Comparison of ENCODE assay signal across 8 mouse cellular contexts in the genomic region with DNA sequence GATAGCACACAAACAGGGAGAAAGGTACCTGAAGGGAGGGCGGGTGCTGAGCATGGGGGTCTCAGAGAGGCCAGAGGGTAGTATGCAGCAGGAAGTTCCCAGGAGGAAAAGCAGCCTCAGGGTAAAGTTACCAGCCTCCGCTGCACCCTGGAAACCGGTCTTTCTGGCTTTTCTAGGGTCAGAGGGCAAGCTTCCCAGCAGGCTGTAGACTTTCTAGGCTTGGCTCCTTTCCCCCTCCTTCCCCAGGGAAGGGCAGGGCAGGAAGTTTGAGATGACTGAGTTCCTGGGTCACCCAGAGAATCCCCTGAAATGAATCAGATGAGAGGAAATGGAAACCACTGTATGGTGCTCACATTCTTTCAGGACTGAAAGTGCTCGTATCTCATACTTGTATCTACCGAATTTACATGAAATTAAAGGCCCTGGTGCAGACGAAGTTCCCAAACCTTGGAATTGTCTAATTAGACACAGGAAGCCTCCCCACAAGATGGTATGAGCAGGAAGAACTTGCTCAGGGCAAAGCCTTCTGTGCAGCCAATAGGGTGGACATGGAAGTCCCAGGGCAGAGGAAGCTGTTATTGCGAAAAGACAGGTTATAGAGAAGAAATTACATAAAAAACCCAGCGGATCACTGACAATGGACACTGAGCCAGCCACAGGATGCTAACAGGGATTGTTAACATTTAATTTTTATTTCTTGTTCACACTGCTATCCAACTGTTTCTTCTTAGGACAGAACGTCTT.
DNase-seq lines count a peak whose midpoint lies in the region; ATAC-seq and TF ChIP-seq lines count a peak whose summit lies in the region.
"Had no signal": no experiment of that assay in that cellular context is flagged by ENCODE, and none has a peak within 500 bp of the region (broad histone marks: within the 10 kb centered on the region; RNA-seq: fewer than 3 reads in every experiment).

No protein-coding gene starts in this region.

- H3K4me1 ChIP-seq in kidney, embryonic 14.5 days (ENCODE audit: control insufficient read depth, insufficient read depth, low read length), result peaks cover 11% of the 10 kb centered on the region
- peaks cover 10% of the 10 kb centered on the region; the same call in 1 of the 2 replicates for H3K4me1 ChIP-seq in forebrain, embryonic 11.5 days (replicated peaks; ENCODE audit: control insufficient read depth, insufficient read depth, low read length)

- 37% methylated on average over 9 of the region's 9 CpGs for WGBS in kidney, embryonic 14.5 days
- WGBS in forebrain, embryonic 11.5 days, result 23% methylated on average over 9 of the region's 9 CpGs

- H3K36me3 ChIP-seq in kidney, embryonic 14.5 days (ENCODE audit: control insufficient read depth, insufficient read depth, low read length), result no peaks in the 10 kb centered on the region
- no peaks in the 10 kb centered on the region for H3K36me3 ChIP-seq in myocyte (ENCODE audit: control insufficient read depth, insufficient read depth)
- no peaks in the 10 kb centered on the region for H3K36me3 ChIP-seq in forebrain, embryonic 11.5 days (ENCODE audit: control insufficient read depth, insufficient read depth, low read length)
- H3K36me3 ChIP-seq: hindbrain, embryonic 15.5 days had no signal

- no peaks in the 10 kb centered on the region for H3K27me3 ChIP-seq in kidney, embryonic 14.5 days (ENCODE audit: control insufficient read depth, insufficient read depth, low read length)
- H3K27me3 ChIP-seq in myocyte (ENCODE audit: control insufficient read depth, insufficient read depth, insufficient read length), result no peaks in the 10 kb centered on the region
- H3K27me3 ChIP-seq in forebrain, embryonic 11.5 days (ENCODE audit: control insufficient read depth, insufficient read depth, low read length), result no peaks in the 10 kb centered on the region
- H3K27me3 ChIP-seq: hindbrain, embryonic 15.5 days had no signal

- ATAC-seq in kidney, embryonic 14.5 days (ENCODE audit: low FRiP score, low TSS enrichment), result 0 out of 2 replicates have a peak, but pooled peaks have one; percentile 55
- ATAC-seq in forebrain, embryonic 11.5 days (replicated peaks; ENCODE audit: low FRiP score), result no peak
- no peak for ATAC-seq in megakaryocyte-erythroid progenitor cell, adult 5-6 weeks (replicated peaks; ENCODE audit: low FRiP score, low TSS enrichment, poor library complexity, severe bottlenecking)

- H3K9ac ChIP-seq in kidney, embryonic 14.5 days (ENCODE audit: low read depth, low read length), result no peak overlapping the region
- no peak overlapping the region; the same call in 1 of the 2 replicates for H3K9ac ChIP-seq in forebrain, embryonic 11.5 days (ENCODE audit: low read length)
- H3K9ac ChIP-seq: hindbrain, embryonic 15.5 days had no signal

- H3K9me3 ChIP-seq in kidney, embryonic 14.5 days (ENCODE audit: control insufficient read depth, low read length), result no peaks in the 10 kb centered on the region
- no peaks in the 10 kb centered on the region for H3K9me3 ChIP-seq in forebrain, embryonic 11.5 days (ENCODE audit: control insufficient read depth, low read length)
- H3K9me3 ChIP-seq: hindbrain, embryonic 15.5 days had no signal

- DNase-seq in NIH3T3 (ENCODE audit: low read depth), result peak; percentile 70
- DNase-seq in embryo, embryonic 9.5 days (ENCODE audit: extremely low spot score), result peak; percentile 69
- DNase-seq in frontal cortex, postnatal 36 days (ENCODE audit: low spot score in 2 of 2), result no peak
- DNase-seq in forebrain, embryonic 11.5 days (ENCODE audit: low spot score), result no peak

- H3K79me2 ChIP-seq in myocyte (ENCODE audit: control insufficient read depth, insufficient read depth), result no peaks in the 10 kb centered on the region

- no peak overlapping the region for H3ac ChIP-seq in myocyte (ENCODE audit: control insufficient read depth, insufficient read length)

- no peak overlapping the region for H3K4me3 ChIP-seq in kidney, embryonic 14.5 days (ENCODE audit: low read length)
- H3K4me3 ChIP-seq in myocyte, result no peak overlapping the region
- no peak overlapping the region for H3K4me3 ChIP-seq in forebrain, embryonic 11.5 days (ENCODE audit: low read depth, low read length)
- H3K4me3 ChIP-seq: hindbrain, embryonic 15.5 days had no signal

- H3K27ac ChIP-seq in kidney, embryonic 14.5 days (ENCODE audit: low read depth, low read length), result 0 out of 2 replicates have a peak overlapping the region, but pooled peaks have one; percentile 42
- no peak overlapping the region for H3K27ac ChIP-seq in forebrain, embryonic 11.5 days (ENCODE audit: low read depth, low read length)
- H3K27ac ChIP-seq: hindbrain, embryonic 15.5 days had no signal

- H3K4me2 ChIP-seq in kidney, embryonic 14.5 days (replicated peaks; ENCODE audit: low read depth, low read length), result no peak overlapping the region
- peak overlapping the region; percentile 72 for H3K4me2 ChIP-seq in myocyte (ENCODE audit: low read depth)
- no peak overlapping the region for H3K4me2 ChIP-seq in forebrain, embryonic 11.5 days (ENCODE audit: low read depth, low read length, severe bottlenecking)
- H3K4me2 ChIP-seq: hindbrain, embryonic 15.5 days had no signal

- TF ChIP-seq POLR2A in myocyte (IDR thresholded peaks at IDR 0.05; ENCODE audit: insufficient read length, low read depth), result no peak

TF ChIP-seq in myocyte, 11 proteins besides CTCF, POLR2A, EP300 and RAD21:
- TF ChIP-seq E2F4 (IDR thresholded peaks at IDR 0.05; ENCODE audit: insufficient read depth), result no peak
- no peak for TF ChIP-seq MYOG (IDR thresholded peaks at IDR 0.05; ENCODE audit: control insufficient read depth in 1 of 3, insufficient read depth in 1 of 3, insufficient read length in 2 of 3, low read depth in 2 of 3)

Comparison
In these comparisons a context has a peak if more than half of its experiments do, and no peak if none do; other contexts are left out.
1. DNase-seq: peak in NIH3T3 (single experiment) and embryo, embryonic 9.5 days (single experiment); none in frontal cortex, postnatal 36 days (0 of 2) and forebrain, embryonic 11.5 days (single experiment).